Mouse (Mus musculus): Measurements from ENCODE around the gene Timm44. TPM values are rescaled to one million over a fixed set of nuclear protein-coding genes. Genes with fewer than 3 reads are reported as not detected.
A peak's percentile ranks its signal among the peaks of the same experiment; 100 is the strongest.

Timm44 gene
- total RNA-seq (2021) (100 to 1,000 TPM in 1 of 2 experiments, 10 to 100 TPM in 1; 92.4 to 105 TPM), polyA plus RNA-seq (2012; rRNA removed) (92.8 and 117 TPM in 2 replicates)
- long read RNA-seq, transcript Timm44-201 (13 exons, 1,790 nt) = major isoform, 86 of 100 reads
- long read RNA-seq, partial matches to known transcripts = 8 of 100 reads
- long read RNA-seq, other reads (novel, unspliced or antisense) = 4 of 100 reads

DNA sequence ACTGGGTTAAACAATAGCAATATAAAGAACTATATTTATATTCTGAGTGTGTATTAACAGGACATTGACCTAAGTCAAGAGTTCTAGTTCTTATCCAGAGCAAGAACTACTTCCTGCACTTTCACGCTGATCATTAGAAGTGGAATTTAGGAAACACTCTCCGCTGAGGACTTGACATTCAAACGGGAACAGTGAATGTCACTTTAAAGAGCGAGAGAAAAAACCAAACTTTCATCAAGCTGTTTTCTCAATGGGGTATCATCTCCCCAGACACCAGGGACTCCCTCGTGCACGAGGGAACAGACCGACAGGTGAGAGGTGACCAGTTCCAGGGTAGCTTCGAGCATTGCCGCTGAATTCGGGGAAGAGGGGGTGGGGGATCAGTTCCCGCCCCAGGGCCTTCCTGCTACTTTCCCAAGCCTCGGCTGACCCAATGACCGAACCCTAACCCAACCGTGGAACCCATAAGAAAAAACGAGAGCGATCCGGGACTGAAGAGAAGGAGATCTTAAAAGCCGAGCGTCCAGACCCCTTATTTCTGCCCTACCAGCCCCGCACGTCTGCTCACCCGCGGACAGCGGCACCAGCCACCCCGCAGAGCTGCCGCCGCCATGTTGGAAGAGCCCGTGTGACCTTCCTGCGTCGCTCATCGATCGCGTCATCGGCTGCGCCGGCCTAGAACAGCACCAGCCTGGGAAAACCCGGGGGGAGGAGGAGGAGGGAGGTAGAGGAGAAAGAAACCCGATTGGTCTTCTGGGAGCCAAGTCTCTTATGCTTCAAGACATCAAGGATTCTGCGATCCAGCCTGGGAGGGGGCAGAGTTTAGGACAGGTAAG, at the start of gene Timm44:
Gene Timm44, minus strand, starts transcription at position 639 of the 836 bp plus-strand sequence.
- peaks cover 9% of the 10 kb centered on the region for H3K36me3 ChIP-seq (ENCODE audit: control insufficient read depth, insufficient read depth, low read length)
- peaks cover 2% of the 10 kb centered on the region for H3K79me2 ChIP-seq (replicated peaks; ENCODE audit: control insufficient read depth, insufficient read depth, low read length)
- intact Hi-C loops (cut with DNase I) = loop anchor here (1.0 to 2.0 kb wide), 3 partner anchors 16 to 49 kb away; partner anchors contain the start of genes Ccl25, Ctxn1, Elavl1 and Gm49320
- peak within 1 kb of the TSS; percentile 79 for H3K27ac ChIP-seq
- under 1% methylated on average over 39 of the region's 39 CpGs for WGBS
- DNase-seq = peak; percentile 95
- no peak for TF ChIP-seq CTCF (IDR thresholded peaks at IDR 0.05)
- TF ChIP-seq EP300 (IDR thresholded peaks at IDR 0.05; ENCODE audit: insufficient read depth, low read depth, low read length) = peak; percentile 82
- TF ChIP-seq POLR2A (IDR thresholded peaks at IDR 0.05; ENCODE audit: insufficient read depth, low read depth, low read length) = peak; percentile 86
- H3K4me1 ChIP-seq (ENCODE audit: control insufficient read depth, insufficient read depth, low read length) = no peaks in the 10 kb centered on the region; the same call in 1 of the 2 replicates
- H3K4me3 ChIP-seq = peak within 1 kb of the TSS; percentile 86
- H3K9ac ChIP-seq (ENCODE audit: low read depth, low read length) = peak within 1 kb of the TSS; percentile 86
- no peaks in the 10 kb centered on the region for H3K27me3 ChIP-seq (ENCODE audit: control insufficient read depth, insufficient read depth, low read length)

DNA sequence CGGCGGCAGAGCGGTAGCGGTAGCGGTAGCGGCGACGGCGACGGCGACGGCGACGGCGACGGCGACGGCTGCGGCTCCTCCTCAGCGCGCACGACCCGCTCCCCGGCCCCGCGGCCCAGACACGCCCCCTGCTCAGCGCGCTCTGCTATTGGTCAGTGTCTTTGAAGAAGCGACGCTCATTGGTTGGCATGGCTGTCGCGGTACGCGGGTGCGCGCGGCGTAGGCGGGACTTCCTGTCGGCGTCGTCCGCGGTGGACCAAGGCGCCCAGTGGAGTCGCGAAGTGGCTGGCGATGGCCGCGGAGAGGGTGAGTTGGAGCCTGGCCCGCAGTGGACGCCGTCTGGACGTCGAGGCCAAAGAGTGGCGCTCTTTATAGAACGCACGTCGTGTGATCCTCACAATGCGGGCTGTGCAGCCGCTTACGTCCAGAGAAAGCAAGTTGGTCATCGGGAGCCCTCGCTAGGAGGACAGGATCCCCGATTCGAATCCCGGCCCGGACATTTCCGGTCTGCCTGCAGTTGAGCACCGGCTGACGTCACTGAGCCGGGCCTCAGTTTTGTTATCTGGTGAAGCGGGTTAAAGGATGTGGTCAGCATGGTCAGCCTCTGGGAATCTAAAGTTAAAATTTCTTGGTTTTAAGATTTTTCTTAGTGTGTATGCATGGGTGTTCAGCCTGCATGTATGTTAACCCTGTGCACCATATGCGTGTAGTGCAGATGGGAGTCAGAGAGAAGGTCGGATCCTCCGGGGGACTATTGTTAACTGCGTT, 49.5 kb upstream of the Timm44 start, which contains the start of the genes Ccl25 and Elavl1:
Gene Ccl25, plus strand, starts transcription at position 228 of the 768 bp plus-strand sequence.
Gene Elavl1, minus strand, starts transcription at position 431 of the 768 bp plus-strand sequence.
- no peak for TF ChIP-seq EP300 (IDR thresholded peaks at IDR 0.05; ENCODE audit: insufficient read depth, low read depth, low read length)
- peak; percentile 79 for TF ChIP-seq POLR2A (IDR thresholded peaks at IDR 0.05; ENCODE audit: insufficient read depth, low read depth, low read length)
- TF ChIP-seq CTCF (IDR thresholded peaks at IDR 0.05) = no peak
- WGBS = under 1% methylated on average over 78 of the region's 78 CpGs
- Histone ChIP-seq H3K36me3 (ENCODE audit: control insufficient read depth, insufficient read depth, low read length) (peaks cover 36% of the 10 kb centered on the region), H3K79me2 (replicated peaks; ENCODE audit: control insufficient read depth, insufficient read depth, low read length) (peaks cover 16% of the 10 kb centered on the region), H3K27ac (peak within 1 kb of the TSS; percentile 90), H3K27me3 (ENCODE audit: control insufficient read depth, insufficient read depth, low read length) (no peaks in the 10 kb centered on the region), H3K4me1 (ENCODE audit: control insufficient read depth, insufficient read depth, low read length) (peaks cover 16% of the 10 kb centered on the region), H3K4me3 (peak within 1 kb of the TSS; percentile 79), H3K9ac (ENCODE audit: low read depth, low read length) (peak within 1 kb of the TSS; percentile 95)
- intact Hi-C loops (cut with DNase I) = loop anchor here (2.0 to 10.0 kb wide), 4 partner anchors 50 to 167 kb away; partner anchors contain the start of genes Cers4, Evi5l and Timm44
- DNase-seq = peak; percentile 97 to 98

GRCm38 (mm10) chr8:4324525-4324924, 48.8 kb upstream of the Timm44 start:
- 1% methylated on average over 42 of the region's 42 CpGs for WGBS
- Histone ChIP-seq H3K79me2 (replicated peaks; ENCODE audit: control insufficient read depth, insufficient read depth, low read length) (peaks cover 16% of the 10 kb centered on the region), H3K4me3 (peak overlapping the region; percentile 79), H3K4me1 (ENCODE audit: control insufficient read depth, insufficient read depth, low read length) (peaks cover 16% of the 10 kb centered on the region), H3K36me3 (ENCODE audit: control insufficient read depth, insufficient read depth, low read length) (peaks cover 40% of the 10 kb centered on the region), H3K27ac (peak overlapping the region; percentile 90), H3K9ac (ENCODE audit: low read depth, low read length) (peak overlapping the region; percentile 95), H3K27me3 (ENCODE audit: control insufficient read depth, insufficient read depth, low read length) (no peaks in the 10 kb centered on the region)
- no peak for DNase-seq
- TF ChIP-seq CTCF (IDR thresholded peaks at IDR 0.05) = no peak
- no peak for TF ChIP-seq POLR2A (IDR thresholded peaks at IDR 0.05; ENCODE audit: insufficient read depth, low read depth, low read length)
- TF ChIP-seq EP300 (IDR thresholded peaks at IDR 0.05; ENCODE audit: insufficient read depth, low read depth, low read length) = no peak
- intact Hi-C loops (cut with DNase I) = loop anchor here (2.0 to 10.0 kb wide), 4 partner anchors 50 to 168 kb away; partner anchors contain the start of genes Cers4, Evi5l and Timm44

GRCm38 (mm10) chr8:4323917-4324316, 48.2 kb upstream of the Timm44 start:
- peaks cover 16% of the 10 kb centered on the region for H3K4me1 ChIP-seq (ENCODE audit: control insufficient read depth, insufficient read depth, low read length)
- WGBS = 0% methylated on average over 6 of the region's 6 CpGs
- H3K4me3 ChIP-seq = peak overlapping the region; percentile 79
- no peak overlapping the region; the same call in 1 of the 2 replicates for H3K27ac ChIP-seq
- TF ChIP-seq EP300 (IDR thresholded peaks at IDR 0.05; ENCODE audit: insufficient read depth, low read depth, low read length) = no peak
- TF ChIP-seq POLR2A (IDR thresholded peaks at IDR 0.05; ENCODE audit: insufficient read depth, low read depth, low read length) = no peak
- TF ChIP-seq CTCF (IDR thresholded peaks at IDR 0.05) = no peak
- H3K36me3 ChIP-seq (ENCODE audit: control insufficient read depth, insufficient read depth, low read length) = peaks cover 45% of the 10 kb centered on the region
- H3K79me2 ChIP-seq (replicated peaks; ENCODE audit: control insufficient read depth, insufficient read depth, low read length) = peaks cover 17% of the 10 kb centered on the region
- H3K9ac ChIP-seq (ENCODE audit: low read depth, low read length) = peak overlapping the region; percentile 58
- no peak for DNase-seq
- no peaks in the 10 kb centered on the region for H3K27me3 ChIP-seq (ENCODE audit: control insufficient read depth, insufficient read depth, low read length)
- intact Hi-C loops (cut with DNase I) = loop anchor here (2.0 to 10.0 kb wide), 5 partner anchors 49 to 168 kb away; partner anchors contain the start of genes Cers4, Evi5l and Timm44

GRCm38 (mm10) chr8:4322470-4322869, 46.8 kb upstream of the Timm44 start:
- WGBS = 30% methylated on average over 2 of the region's 2 CpGs

More at GRCm38 (mm10) chr8:4322470-4322869, 46.8 kb upstream of the Timm44 start:
- no peaks in the 10 kb centered on the region for H3K27me3 ChIP-seq (ENCODE audit: control insufficient read depth, insufficient read depth, low read length)
- peaks cover 24% of the 10 kb centered on the region for H3K79me2 ChIP-seq (replicated peaks; ENCODE audit: control insufficient read depth, insufficient read depth, low read length)
- peaks cover 48% of the 10 kb centered on the region for H3K36me3 ChIP-seq (ENCODE audit: control insufficient read depth, insufficient read depth, low read length)
- H3K4me3 ChIP-seq = no peak overlapping the region
- no peak overlapping the region for H3K27ac ChIP-seq
- intact Hi-C loops (cut with DNase I) = loop anchor here (2.0 to 10.0 kb wide), 4 partner anchors 72 to 170 kb away; partner anchors contain the start of genes Cers4 and Evi5l
- H3K9ac ChIP-seq (ENCODE audit: low read depth, low read length) = no peak overlapping the region
- peak; percentile 73 to 81 for DNase-seq
- TF ChIP-seq CTCF (IDR thresholded peaks at IDR 0.05) (no peak; the same call in 1 of the 2 replicates), EP300 (IDR thresholded peaks at IDR 0.05; ENCODE audit: insufficient read depth, low read depth, low read length) (0 out of 2 replicates have a peak, but pooled peaks have one; percentile 51)
- peaks cover 20% of the 10 kb centered on the region for H3K4me1 ChIP-seq (ENCODE audit: control insufficient read depth, insufficient read depth, low read length)

Measured in heart, adult 2 months (tissue).